8 mouse cellular contexts compared by ENCODE assay signal in genomic region chr6:86848580-86848914, GRCm38 (mm10). TPM values are rescaled to one million over a fixed set of nuclear protein-coding genes. Genes with fewer than 3 reads are reported as not detected.
DNase-seq lines count a peak whose midpoint lies in the region; ATAC-seq lines count a peak whose summit lies in the region.

No protein-coding gene starts in this region.

- peaks cover 23% of the 10 kb centered on the region for H3K4me1 ChIP-seq in neural tube, embryonic 11.5 days (ENCODE audit: control insufficient read depth, insufficient read depth, low read length)
- peaks cover 6% of the 10 kb centered on the region; the same call in 1 of the 2 replicates for H3K4me1 ChIP-seq in forebrain, embryonic 11.5 days (replicated peaks; ENCODE audit: control insufficient read depth, insufficient read depth, low read length)
- peaks cover 44% of the 10 kb centered on the region for H3K4me1 ChIP-seq in liver, embryonic 12.5 days
- peaks cover 25% of the 10 kb centered on the region for H3K4me1 ChIP-seq in stomach, embryonic 15.5 days

- H3K9ac ChIP-seq in neural tube, embryonic 11.5 days (ENCODE audit: low read length): peak overlapping the region; percentile 87
- H3K9ac ChIP-seq in forebrain, embryonic 11.5 days (ENCODE audit: low read length): peak overlapping the region; percentile 80
- H3K9ac ChIP-seq in liver, embryonic 12.5 days: peak overlapping the region; percentile 93
- H3K9ac ChIP-seq in stomach, embryonic 15.5 days: peak overlapping the region; percentile 93; the same call in 1 of the 2 replicates

- peak overlapping the region; percentile 81 for H3K4me3 ChIP-seq in neural tube, embryonic 11.5 days (ENCODE audit: low read depth, low read length)
- peak overlapping the region; percentile 79 for H3K4me3 ChIP-seq in forebrain, embryonic 11.5 days (ENCODE audit: low read depth, low read length)
- H3K4me3 ChIP-seq in liver, embryonic 12.5 days: peak overlapping the region; percentile 91
- peak overlapping the region; percentile 96 for H3K4me3 ChIP-seq in stomach, embryonic 15.5 days (replicated peaks)

- under 1% methylated on average over 12 of the region's 12 CpGs for WGBS in neural tube, embryonic 11.5 days
- under 1% methylated on average over 12 of the region's 12 CpGs for WGBS in forebrain, embryonic 11.5 days
- WGBS in liver, embryonic 12.5 days (ENCODE audit: insufficient replicate concordance): 2% methylated on average over 12 of the region's 12 CpGs
- WGBS in stomach, embryonic 15.5 days: under 1% methylated on average over 12 of the region's 12 CpGs

- no peaks in the 10 kb centered on the region for H3K27me3 ChIP-seq in neural tube, embryonic 11.5 days (ENCODE audit: control insufficient read depth, insufficient read depth, low read length)
- H3K27me3 ChIP-seq in forebrain, embryonic 11.5 days (ENCODE audit: control insufficient read depth, insufficient read depth, low read length): no peaks in the 10 kb centered on the region
- H3K27me3 ChIP-seq in liver, embryonic 12.5 days (replicated peaks): no peaks in the 10 kb centered on the region
- no peaks in the 10 kb centered on the region for H3K27me3 ChIP-seq in stomach, embryonic 15.5 days (replicated peaks)

- H3K4me2 ChIP-seq in neural tube, embryonic 11.5 days (ENCODE audit: low read depth): peak overlapping the region; percentile 94
- H3K4me2 ChIP-seq in forebrain, embryonic 11.5 days (ENCODE audit: low read depth, low read length, severe bottlenecking): peak overlapping the region; percentile 57
- H3K4me2 ChIP-seq in liver, embryonic 12.5 days: peak overlapping the region; percentile 89
- H3K4me2 ChIP-seq in stomach, embryonic 15.5 days: peak overlapping the region; percentile 77

- no peaks in the 10 kb centered on the region for H3K36me3 ChIP-seq in neural tube, embryonic 11.5 days (ENCODE audit: control insufficient read depth, insufficient read depth, low read length)
- H3K36me3 ChIP-seq in forebrain, embryonic 11.5 days (ENCODE audit: control insufficient read depth, insufficient read depth, low read length): no peaks in the 10 kb centered on the region
- no peaks in the 10 kb centered on the region for H3K36me3 ChIP-seq in liver, embryonic 12.5 days
- no peaks in the 10 kb centered on the region for H3K36me3 ChIP-seq in stomach, embryonic 15.5 days

- H3K9me3 ChIP-seq in neural tube, embryonic 11.5 days (ENCODE audit: control insufficient read depth, low read length): no peaks in the 10 kb centered on the region
- H3K9me3 ChIP-seq in forebrain, embryonic 11.5 days (ENCODE audit: control insufficient read depth, low read length): no peaks in the 10 kb centered on the region
- no peaks in the 10 kb centered on the region for H3K9me3 ChIP-seq in liver, embryonic 12.5 days (replicated peaks)
- no peaks in the 10 kb centered on the region for H3K9me3 ChIP-seq in stomach, embryonic 15.5 days

- no peak; the same call in 1 of the 2 replicates for ATAC-seq in neural tube, embryonic 11.5 days (ENCODE audit: insufficient read depth, low FRiP score, low TSS enrichment)
- peak; percentile 40 for ATAC-seq in forebrain, embryonic 11.5 days (replicated peaks; ENCODE audit: low FRiP score)
- peak; percentile 46 for ATAC-seq in liver, embryonic 12.5 days
- no peak for ATAC-seq in stomach, embryonic 15.5 days (ENCODE audit: insufficient read depth, low FRiP score, low read depth)

- no peak for DNase-seq in neural tube, embryonic 11.5 days (ENCODE audit: low spot score)
- DNase-seq in neural tube, embryonic 10.5 days (ENCODE audit: extremely low spot score, low spot score): no peak
- DNase-seq in forebrain, embryonic 11.5 days (ENCODE audit: low spot score): no peak
- DNase-seq in embryo, embryonic 10 days (ENCODE audit: low spot score): no peak
- DNase-seq in gastrocnemius, adult 8-10 months (ENCODE audit: low spot score in 2 of 2): no peak
- DNase-seq in embryo, embryonic 11 days: no peak

- peak overlapping the region; percentile 90 for H3K27ac ChIP-seq in neural tube, embryonic 11.5 days (ENCODE audit: low read depth, low read length)
- H3K27ac ChIP-seq in forebrain, embryonic 11.5 days (ENCODE audit: low read depth, low read length): peak overlapping the region; percentile 96; the same call in 1 of the 2 replicates
- H3K27ac ChIP-seq in liver, embryonic 12.5 days: peak overlapping the region; percentile 91
- peak overlapping the region; percentile 99 for H3K27ac ChIP-seq in stomach, embryonic 15.5 days

RNA-seq across cellular contexts. Expression of gene Aak1, which starts 0.8 kb away (rescaled TPM):
- 23.8 and 27.1 TPM in 2 replicates for polyA plus RNA-seq in neural tube, embryonic 11.5 days (2014; fragmentation: Nextera tagmentation; extraction: Ambion mirVana)
- polyA plus RNA-seq in forebrain, embryonic 11.5 days (2014; fragmentation: Nextera tagmentation; extraction: Ambion mirVana): 21.9 and 23.2 TPM in 2 replicates
- 5.8 and 9.2 TPM in 2 replicates for polyA plus RNA-seq in liver, embryonic 12.5 days (2016; fragmentation: Nextera tagmentation; extraction: Ambion mirVana)
- polyA plus RNA-seq in stomach, embryonic 15.5 days (2015; fragmentation: Nextera tagmentation; extraction: Ambion mirVana): 13.8 and 17.8 TPM in 2 replicates
- total RNA-seq in gastrocnemius, adult 8-10 months (2022): 10 to 100 TPM; 33.1 to 53.8 (median 37.8) TPM

RNA-seq across cellular contexts. Expression of gene Anxa4, which starts 55.2 kb away (rescaled TPM):
- polyA plus RNA-seq in neural tube, embryonic 11.5 days (2014; fragmentation: Nextera tagmentation; extraction: Ambion mirVana): 6.2 and 6.9 TPM in 2 replicates
- 5.7 and 6.1 TPM in 2 replicates for polyA plus RNA-seq in forebrain, embryonic 11.5 days (2014; fragmentation: Nextera tagmentation; extraction: Ambion mirVana)
- 27.0 and 27.9 TPM in 2 replicates for polyA plus RNA-seq in liver, embryonic 12.5 days (2016; fragmentation: Nextera tagmentation; extraction: Ambion mirVana)
- 137 and 160 TPM in 2 replicates for polyA plus RNA-seq in stomach, embryonic 15.5 days (2015; fragmentation: Nextera tagmentation; extraction: Ambion mirVana)
- 10 to 100 TPM; 14.2 to 26.6 (median 21.2) TPM for total RNA-seq in gastrocnemius, adult 8-10 months (2022)

Comparison
In these comparisons a context has a peak if more than half of its experiments do, and no peak if none do; other contexts are left out.
1. ATAC-seq: peak in forebrain, embryonic 11.5 days (single experiment) and liver, embryonic 12.5 days (single experiment); none in neural tube, embryonic 11.5 days (single experiment) and stomach, embryonic 15.5 days (single experiment).
2. Peak in every context shown above with its lines, with median percentiles within 50 percentile points of each other: H3K27ac ChIP-seq, H3K4me2 ChIP-seq, H3K4me3 ChIP-seq and H3K9ac ChIP-seq.